Mouse (Mus musculus) spleen, adult 12 weeks (tissue): ENCODE results near the gene St3gal6.

ENCODE experiments used
- DNase-seq: peaks from one replicate; pipeline ENCODE4 v3.0.0; 2022; ENCODE audit warnings: low spot score

Gene St3gal6

GRCm38 (mm10) chr16:58523972-58524850 is at the start of gene St3gal6:
Gene St3gal6, minus strand, starts transcription at chr16:58524243.
- DNase-seq, result no peak

GRCm38 (mm10) chr16:58570694-58571264 is 46.7 kb upstream of the St3gal6 start:
- DNase-seq, result no peak

- no peak for DNase-seq
Observed at GRCm38 (mm10) chr16:58561196-58561595, 37.2 kb upstream of the St3gal6 start.

- DNase-seq, result no peak
Observed at GRCm38 (mm10) chr16:58556067-58556830, 32.2 kb upstream of the St3gal6 start.

GRCm38 (mm10) chr16:58554673-58555072 is 30.6 kb upstream of the St3gal6 start:
- no peak for DNase-seq

GRCm38 (mm10) chr16:58548042-58548441 is 24.0 kb upstream of the St3gal6 start:
- no peak for DNase-seq

GRCm38 (mm10) chr16:58546128-58546527 is 22.1 kb upstream of the St3gal6 start:
- DNase-seq, result no peak

GRCm38 (mm10) chr16:58539490-58539889 is 15.4 kb upstream of the St3gal6 start:
- DNase-seq, result no peak

GRCm38 (mm10) chr16:58539011-58539410 is 15.0 kb upstream of the St3gal6 start:
- no peak for DNase-seq

GRCm38 (mm10) chr16:58536076-58536475 is 12.0 kb upstream of the St3gal6 start:
- DNase-seq, result no peak

- no peak for DNase-seq
Observed at GRCm38 (mm10) chr16:58535236-58535635, 11.2 kb upstream of the St3gal6 start.

GRCm38 (mm10) chr16:58534245-58535142 is 10.5 kb upstream of the St3gal6 start:
- DNase-seq, result no peak

- DNase-seq, result no peak
Observed at GRCm38 (mm10) chr16:58533742-58534141, 9.7 kb upstream of the St3gal6 start.

- no peak for DNase-seq
Observed at GRCm38 (mm10) chr16:58533254-58533653, 9.2 kb upstream of the St3gal6 start.

- no peak for DNase-seq
Observed at GRCm38 (mm10) chr16:58532511-58532910, 8.5 kb upstream of the St3gal6 start.

- DNase-seq, result no peak
Observed at GRCm38 (mm10) chr16:58527817-58528216, 3.8 kb upstream of the St3gal6 start.

GRCm38 (mm10) chr16:58526729-58527128 is 2.7 kb upstream of the St3gal6 start:
- no peak for DNase-seq

GRCm38 (mm10) chr16:58525832-58526231 is 1.8 kb upstream of the St3gal6 start:
- no peak for DNase-seq

GRCm38 (mm10) chr16:58523044-58523859 is 791 bp downstream of the St3gal6 start:
- DNase-seq, result peak; percentile 52

GRCm38 (mm10) chr16:58522677-58523043 is 1.4 kb downstream of the St3gal6 start:
- DNase-seq, result no peak

GRCm38 (mm10) chr16:58521900-58522299 is 2.1 kb downstream of the St3gal6 start:
- DNase-seq, result no peak
